Mouse (Mus musculus): ENCODE measurements at regions not wholly inside any gene's neighbourhood (a gene's known extent, or its start where the extent isn't known, plus 50 kb on each side); places are given as distances from the start of the nearest gene placed in this dataset.

GRCm38 (mm10) chr14:114820677-114821076 lies 271.3 kb upstream of the Gpc5 start:
- DNase-seq = no peak

- DNase-seq = no peak
Observed at GRCm38 (mm10) chr14:114821098-114821594, 270.9 kb upstream of the Gpc5 start.

- no peak for DNase-seq
Observed at GRCm38 (mm10) chr14:114821672-114822071, 270.3 kb upstream of the Gpc5 start.

- no peak for DNase-seq
Observed at GRCm38 (mm10) chr14:114826662-114827321, 265.2 kb upstream of the Gpc5 start.

- no peak for DNase-seq
Observed at GRCm38 (mm10) chr14:114829310-114829709, 262.7 kb upstream of the Gpc5 start.

GRCm38 (mm10) chr14:114832987-114833386 lies 259.0 kb upstream of the Gpc5 start:
- no peak for DNase-seq

- no peak for DNase-seq
Observed at GRCm38 (mm10) chr14:114836723-114837349, 255.2 kb upstream of the Gpc5 start.

GRCm38 (mm10) chr14:114837652-114838276 lies 254.3 kb upstream of the Gpc5 start:
- no peak for DNase-seq

GRCm38 (mm10) chr14:114839340-114839903 lies 252.6 kb upstream of the Gpc5 start:
- DNase-seq = no peak

GRCm38 (mm10) chr14:114840766-114841165 lies 251.2 kb upstream of the Gpc5 start:
- DNase-seq = peak; percentile 43

GRCm38 (mm10) chr14:114841552-114841951 lies 250.5 kb upstream of the Gpc5 start:
- peak; percentile 27 for DNase-seq

- DNase-seq = peak; percentile 3
Observed at GRCm38 (mm10) chr14:114842327-114842726, 249.7 kb upstream of the Gpc5 start.

GRCm38 (mm10) chr14:114843105-114843743 lies 248.8 kb upstream of the Gpc5 start:
- DNase-seq = no peak

GRCm38 (mm10) chr14:114854324-114855054 lies 237.5 kb upstream of the Gpc5 start:
- peak; percentile 39 for DNase-seq

GRCm38 (mm10) chr14:114855055-114855740 lies 236.8 kb upstream of the Gpc5 start:
- no peak for DNase-seq

- DNase-seq = no peak
Observed at GRCm38 (mm10) chr14:114855746-114856145, 236.3 kb upstream of the Gpc5 start.

GRCm38 (mm10) chr14:114856243-114857031 lies 235.6 kb upstream of the Gpc5 start:
- no peak for DNase-seq

GRCm38 (mm10) chr14:114857171-114857570 lies 234.8 kb upstream of the Gpc5 start:
- DNase-seq = no peak

GRCm38 (mm10) chr14:114857689-114858088 lies 234.3 kb upstream of the Gpc5 start:
- no peak for DNase-seq

GRCm38 (mm10) chr14:114863585-114863984 lies 228.4 kb upstream of the Gpc5 start:
- DNase-seq = no peak

- no peak for DNase-seq
Observed at GRCm38 (mm10) chr14:114864102-114864501, 227.9 kb upstream of the Gpc5 start.

Data from lung, postnatal 36 days (tissue).